Mouse (Mus musculus) liver, embryonic 13.5 days (tissue): ENCODE data around the gene 1700010B08Rik. TPM values are rescaled to one million over a fixed set of nuclear protein-coding genes. Genes with fewer than 3 reads are reported as not detected.

Experiments used
- microRNA-seq: library from miRNA; unstranded; fragments of <30 nt; microRNA quantifications from one replicate; pipeline ENCODE4, GENCODE M21; 2016
- polyA plus RNA-seq: library from polyadenylated mRNA; unstranded; fragments of >200 nt; fragmentation: Nextera tagmentation; extraction: Ambion mirVana; gene quantifications from 2 replicates; pipeline ENCODE4 v1.2.1, GENCODE M21; 2015

The 1700010B08Rik gene
- polyA plus RNA-seq, 1 experiment from 2014 or later: not detected

Small RNA genes lying within 50 kb of the gene (microRNA-seq; reads per million reads assigned to microRNA genes)
- not detected for gene Mir6340

Other genes with a start within 250 kb of the 1700010B08Rik start
- not detected in 2 replicates for gene 1700021F07Rik, start 196.8 kb upstream of the 1700010B08Rik start, polyA plus RNA-seq
- gene Ankrd60, start 141.1 kb upstream of the 1700010B08Rik start, polyA plus RNA-seq: not detected in 2 replicates
- 14.5 and 18.2 TPM in 2 replicates for gene Rab22a, start 59.7 kb upstream of the 1700010B08Rik start, polyA plus RNA-seq
- gene Vapb, start 18.1 kb downstream of the 1700010B08Rik start, polyA plus RNA-seq: 5.7 and 6.5 TPM in 2 replicates